Mouse (Mus musculus): ENCODE results near the gene Ric8b.
A peak's percentile ranks its signal among the peaks of the same experiment; 100 is the strongest.

Ric8b gene

DNA sequence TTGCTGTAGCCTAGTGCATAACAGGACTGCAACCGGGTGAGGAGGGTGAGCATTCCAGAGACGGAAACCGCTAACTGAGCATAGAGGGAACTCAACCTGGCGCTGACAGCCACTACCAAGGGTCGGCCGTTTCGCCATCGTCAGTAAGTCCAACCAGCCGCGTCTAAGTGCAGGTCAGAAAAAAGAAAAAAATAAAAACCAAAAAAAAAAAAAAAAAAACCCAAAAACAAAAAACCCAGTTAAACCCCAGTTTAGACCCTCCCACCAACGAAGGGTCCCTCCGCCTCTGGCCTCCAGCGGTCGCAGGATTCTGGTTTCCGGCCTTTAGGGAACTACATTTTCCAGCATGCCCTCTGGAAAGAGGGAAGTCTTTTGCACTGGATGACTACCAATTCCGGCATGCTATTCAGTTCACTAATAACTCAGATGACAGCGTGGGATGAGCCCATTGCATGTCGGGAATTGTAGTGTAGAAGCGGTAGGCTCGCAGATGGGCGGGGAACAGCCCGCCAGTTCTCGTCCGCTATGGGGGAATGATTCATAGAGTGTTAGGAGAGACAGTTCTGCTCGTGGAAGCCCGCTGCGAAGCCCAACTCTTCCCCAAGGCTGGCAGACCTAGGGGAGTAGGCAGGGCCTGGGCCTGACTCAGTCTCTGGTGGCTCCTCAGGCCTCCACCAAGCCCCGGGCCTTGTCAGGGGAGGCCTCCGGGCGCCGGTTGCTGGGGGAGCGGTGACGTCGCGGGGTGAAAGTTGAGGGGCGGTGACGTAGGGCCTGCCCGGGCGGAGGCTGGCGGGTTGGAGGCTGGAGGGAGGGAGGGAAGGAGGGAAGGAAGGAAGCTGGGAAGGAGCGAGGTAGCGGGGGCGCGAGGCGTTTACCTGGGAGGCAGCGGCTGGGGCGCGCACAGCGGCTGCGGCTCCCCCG lies at the start of gene Ric8b:
TSS of gene Ric8b (plus strand) at position 807 of the 921 bp plus-strand sequence.
- DNase-seq (ENCODE audit: low spot score in 2 of 2), result peak; percentile 83 to 88

DNA sequence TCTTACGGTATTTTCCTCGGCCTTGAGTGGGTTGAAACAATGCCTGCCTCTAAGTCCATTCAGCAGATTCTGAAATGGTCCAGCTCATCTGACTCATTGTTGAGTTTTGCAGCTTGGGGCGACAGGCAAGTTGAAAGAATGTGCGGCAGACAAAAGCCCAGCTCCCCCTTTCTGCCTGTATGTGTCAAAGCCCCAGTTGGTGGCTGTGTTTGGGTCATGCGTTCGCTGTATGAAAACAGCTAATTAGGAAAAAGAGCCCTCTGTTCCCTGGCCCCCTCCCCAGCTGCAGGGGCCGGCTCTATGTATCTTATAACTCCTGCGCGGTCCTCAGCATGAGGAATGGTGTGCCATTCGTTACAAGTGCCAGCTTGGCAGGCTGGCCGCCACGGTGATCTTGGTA lies 46.1 kb upstream of the Ric8b start:
- no peak for DNase-seq (ENCODE audit: low spot score in 2 of 2)

DNA sequence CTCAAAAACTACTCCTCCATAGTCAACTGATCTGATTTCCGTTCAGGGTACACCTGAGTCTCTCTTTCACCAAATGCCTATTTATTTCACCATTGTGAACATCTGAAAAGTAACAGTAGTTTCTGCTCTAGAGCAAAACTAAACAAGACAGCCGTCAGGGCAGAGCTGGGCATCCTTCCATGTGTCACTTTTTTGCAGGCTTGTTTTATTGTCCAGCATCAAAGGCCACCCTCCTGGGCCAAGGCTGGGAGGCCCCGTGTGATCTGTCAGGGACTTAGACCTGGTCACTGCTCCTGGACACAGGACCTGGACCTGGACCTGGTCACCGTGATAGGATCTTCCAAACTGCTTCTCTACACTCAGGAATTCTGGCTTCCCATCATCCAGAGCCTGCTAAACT lies 45.5 kb upstream of the Ric8b start:
- DNase-seq (ENCODE audit: low spot score in 2 of 2), result no peak

DNA sequence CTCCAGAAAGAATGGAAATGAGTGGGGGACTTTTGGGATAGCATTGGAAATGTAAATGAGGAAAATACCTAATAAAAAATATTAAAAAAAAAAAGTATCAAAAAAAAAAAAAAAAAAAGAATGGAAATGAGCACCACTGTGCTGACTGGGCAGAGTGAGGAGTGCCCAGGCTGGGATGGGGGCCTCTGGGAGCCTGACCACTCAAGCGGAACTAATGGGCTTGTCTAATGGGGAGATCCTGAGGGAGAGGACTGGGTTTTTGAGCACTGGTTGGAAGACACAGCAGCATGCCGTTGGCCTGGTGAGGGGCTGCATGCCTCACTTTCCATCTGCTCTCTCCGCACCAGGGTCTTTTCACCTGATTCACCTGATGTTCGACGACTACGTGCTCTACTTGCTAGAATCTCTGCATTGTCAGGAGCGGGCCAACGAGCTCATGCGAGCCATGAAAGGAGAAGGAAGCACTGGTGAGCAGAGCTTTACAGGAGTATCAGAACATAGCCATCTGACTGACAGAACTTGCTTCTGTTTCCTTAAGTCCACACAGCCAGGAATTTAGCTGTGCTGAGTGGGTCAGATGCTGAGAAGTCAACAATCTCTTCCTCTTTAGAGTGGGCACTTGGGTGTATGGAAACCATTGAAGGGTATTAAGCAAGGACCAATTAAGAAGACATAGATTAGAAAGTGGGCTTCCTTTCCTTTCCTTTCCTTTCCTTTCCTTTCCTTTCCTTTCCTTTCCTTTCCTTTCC lies 37.4 kb upstream of the Ric8b start:
- DNase-seq (ENCODE audit: low spot score in 2 of 2), result no peak

DNA sequence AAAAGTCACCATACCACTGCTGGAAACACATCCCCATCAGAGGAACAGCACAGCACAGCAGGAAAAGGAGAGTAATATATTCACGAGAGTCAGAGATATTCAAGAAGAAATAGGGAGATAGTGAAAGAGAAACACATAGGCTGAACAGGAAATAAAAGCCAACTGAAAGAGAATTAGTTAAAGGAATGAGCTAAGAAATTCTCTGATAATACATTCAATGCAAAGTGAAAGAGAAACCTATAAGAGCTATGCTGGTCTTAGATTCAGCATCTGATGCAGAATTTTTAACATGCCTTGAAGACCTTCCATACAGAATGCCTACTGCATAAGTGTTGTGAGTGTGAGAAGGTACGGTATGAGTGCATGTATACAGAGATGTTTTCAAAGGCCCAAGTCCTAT lies 34.9 kb upstream of the Ric8b start:
- no peak for DNase-seq (ENCODE audit: low spot score in 2 of 2)

DNA sequence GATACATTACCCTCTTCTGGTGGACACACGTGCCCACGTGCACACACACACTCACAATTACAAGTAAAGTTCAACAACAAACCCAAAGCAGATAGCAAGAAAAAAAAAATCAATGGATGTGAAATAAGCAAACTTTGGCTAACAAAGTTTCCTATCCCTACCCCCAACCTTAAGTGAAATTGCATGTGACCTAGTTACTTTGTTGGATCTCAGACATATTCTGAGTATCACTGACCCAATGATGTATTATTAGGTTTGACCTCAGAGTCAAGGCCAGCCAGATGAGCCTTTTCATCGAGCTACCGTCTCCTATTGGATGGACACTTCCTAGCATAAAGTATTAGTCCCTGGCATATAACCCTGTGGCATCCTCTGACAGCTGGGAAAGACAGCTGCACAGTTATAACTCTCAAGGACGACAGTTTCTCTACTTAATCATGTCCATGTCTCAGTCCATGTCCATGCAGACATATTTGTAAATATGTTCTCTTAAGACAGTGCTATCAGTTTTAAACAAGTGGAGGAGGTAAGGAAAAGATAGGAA lies 32.0 kb upstream of the Ric8b start:
- no peak for DNase-seq (ENCODE audit: low spot score in 2 of 2)

DNA sequence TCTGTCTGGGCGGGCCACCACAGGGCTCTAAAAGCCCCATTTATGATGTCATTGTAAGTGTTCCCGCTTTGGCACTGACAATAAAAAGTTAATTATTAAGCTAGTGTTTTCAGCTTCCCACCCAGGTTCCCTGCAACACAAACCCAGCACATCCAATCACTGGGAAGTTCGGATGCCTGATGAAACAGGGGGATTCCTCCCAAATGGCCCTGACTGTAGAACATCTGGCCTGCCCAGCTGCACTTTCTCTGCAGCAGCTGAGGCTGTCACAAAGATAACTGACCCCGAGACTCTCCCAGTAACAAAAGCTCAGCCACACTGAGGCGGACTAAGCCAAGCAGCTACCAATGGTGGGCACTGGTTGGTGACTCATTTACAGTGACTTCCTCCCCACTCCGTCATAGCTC lies 31.2 kb upstream of the Ric8b start:
- DNase-seq (ENCODE audit: low spot score in 2 of 2), result no peak

DNA sequence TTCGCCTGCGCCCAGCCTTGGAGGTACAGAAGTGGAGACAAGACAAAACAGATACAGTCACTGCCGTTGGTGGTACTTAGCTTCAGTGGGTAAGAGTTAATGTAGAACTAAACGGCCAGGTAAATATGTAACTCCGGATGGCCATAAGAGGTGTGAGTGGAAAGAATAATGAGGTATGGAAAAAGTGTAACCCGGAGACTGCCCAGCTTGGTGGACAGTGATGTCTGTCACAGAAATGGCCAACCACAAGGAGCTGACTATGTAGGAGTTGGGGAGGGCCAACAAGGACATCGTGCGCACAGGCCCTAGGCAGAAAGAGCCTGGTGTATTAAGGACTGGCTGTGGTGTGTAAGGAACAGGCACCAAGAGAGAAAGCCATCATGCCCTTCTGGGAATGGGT lies 30.6 kb upstream of the Ric8b start:
- DNase-seq (ENCODE audit: low spot score in 2 of 2), result no peak

DNA sequence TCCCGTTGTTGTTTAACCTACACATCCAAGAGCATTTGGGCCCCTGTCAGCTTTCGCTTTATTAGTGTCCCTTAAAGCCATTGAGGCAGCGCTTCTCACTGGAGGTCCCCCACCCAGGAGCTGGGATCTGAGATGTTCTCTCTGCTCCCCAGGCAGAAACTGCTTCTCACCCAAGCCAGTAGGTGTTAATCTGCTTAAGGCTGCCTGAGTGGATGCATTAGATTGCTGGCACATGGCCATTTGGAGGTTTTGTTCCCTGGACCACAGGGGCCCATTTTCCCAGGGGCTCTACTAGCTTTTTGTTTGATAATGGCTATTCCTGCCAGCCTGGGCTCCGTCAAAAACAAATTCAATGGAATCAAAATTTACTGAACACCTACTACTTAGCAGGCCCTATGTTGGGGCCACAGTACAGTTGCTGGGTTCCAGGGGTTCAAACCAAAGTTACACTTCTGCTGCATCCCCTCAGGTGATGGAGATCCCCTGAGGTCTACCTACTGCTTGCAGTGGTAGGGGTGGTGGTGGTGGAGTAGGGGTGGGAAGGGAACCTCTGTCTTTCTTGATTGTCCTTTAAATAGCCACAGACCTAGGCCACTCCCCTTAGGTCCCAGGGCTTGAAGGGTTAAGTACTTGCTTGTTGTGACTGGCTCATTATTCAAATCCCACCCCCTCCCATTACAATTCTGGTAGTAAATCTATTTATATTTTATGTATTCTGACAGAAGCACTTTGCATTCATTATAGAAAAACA lies 28.1 kb upstream of the Ric8b start:
- no peak for DNase-seq (ENCODE audit: low spot score in 2 of 2)

DNA sequence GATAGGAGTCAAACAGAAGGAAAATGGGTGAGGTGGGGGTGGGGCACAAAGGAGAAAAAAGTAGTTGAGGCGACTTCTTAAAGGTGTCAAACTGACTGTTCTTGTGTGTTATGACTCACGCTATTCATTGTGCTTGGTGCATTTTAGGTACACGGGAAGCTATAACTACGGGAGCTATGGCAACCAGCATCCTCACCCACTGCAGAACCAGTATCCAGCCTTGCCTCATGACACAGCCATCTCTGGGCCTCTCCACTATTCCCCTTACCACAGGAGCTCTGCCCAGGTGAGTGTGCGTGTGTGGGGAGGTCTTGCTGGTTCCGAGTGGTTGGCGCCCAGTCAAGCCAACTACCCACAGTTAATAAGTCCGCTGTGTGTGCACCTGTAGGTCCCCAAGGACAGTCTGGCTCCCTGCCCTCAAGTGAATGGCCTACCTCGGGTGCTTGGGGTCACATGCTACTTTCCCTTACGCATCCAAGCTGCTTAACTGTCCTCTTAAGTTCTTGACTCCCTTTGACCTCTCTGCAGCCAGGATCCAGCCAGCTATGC lies 21.5 kb upstream of the Ric8b start:
- DNase-seq (ENCODE audit: low spot score in 2 of 2), result no peak

DNA sequence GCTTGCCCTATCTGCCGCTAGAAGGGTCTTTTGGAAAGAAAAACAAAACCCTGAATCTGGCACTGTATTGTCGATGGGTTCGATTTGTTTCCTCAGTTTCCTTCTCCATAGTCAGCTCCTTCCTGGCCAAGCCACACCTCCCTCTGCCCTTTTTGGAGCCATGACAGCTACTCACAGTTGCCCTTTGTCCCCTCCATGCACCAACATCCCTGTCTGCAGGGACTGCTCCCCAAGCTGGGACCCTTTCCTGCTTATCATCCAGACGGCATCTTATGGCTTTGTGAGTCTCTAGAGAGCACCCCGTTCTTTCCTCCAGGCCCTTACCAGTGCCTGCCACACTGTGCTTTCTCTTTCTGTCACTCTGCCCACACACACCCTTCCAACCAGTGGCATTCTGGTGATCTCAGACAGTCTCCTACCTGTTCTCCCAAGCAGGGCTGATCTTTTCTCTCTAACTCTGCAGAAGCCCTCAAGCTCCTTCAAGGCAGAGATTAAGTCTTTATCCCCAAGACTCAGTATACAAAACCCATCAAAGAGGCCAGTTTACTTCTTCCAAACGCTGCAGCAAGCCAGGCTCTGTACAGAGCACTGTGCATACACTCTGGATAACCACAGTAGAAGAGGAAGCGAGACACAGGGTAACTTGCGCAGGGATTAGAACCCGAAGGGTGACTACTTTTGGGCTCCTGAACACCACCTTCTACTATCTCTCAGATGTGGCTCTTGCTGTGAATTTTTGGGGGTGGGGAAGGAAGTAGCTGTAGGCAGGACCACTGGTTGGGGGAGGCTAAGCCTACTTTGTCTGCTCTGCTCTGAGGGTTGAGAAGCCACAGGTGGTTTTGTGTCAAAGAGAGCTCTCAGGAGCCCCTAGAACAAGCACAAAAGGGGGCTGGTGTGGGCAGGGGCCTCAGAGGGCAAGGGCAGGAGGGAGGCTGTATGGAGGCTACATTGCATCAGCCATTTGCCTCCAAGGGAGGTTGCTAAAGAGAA lies 20.2 kb upstream of the Ric8b start:
- no peak for DNase-seq (ENCODE audit: low spot score in 2 of 2)

DNA sequence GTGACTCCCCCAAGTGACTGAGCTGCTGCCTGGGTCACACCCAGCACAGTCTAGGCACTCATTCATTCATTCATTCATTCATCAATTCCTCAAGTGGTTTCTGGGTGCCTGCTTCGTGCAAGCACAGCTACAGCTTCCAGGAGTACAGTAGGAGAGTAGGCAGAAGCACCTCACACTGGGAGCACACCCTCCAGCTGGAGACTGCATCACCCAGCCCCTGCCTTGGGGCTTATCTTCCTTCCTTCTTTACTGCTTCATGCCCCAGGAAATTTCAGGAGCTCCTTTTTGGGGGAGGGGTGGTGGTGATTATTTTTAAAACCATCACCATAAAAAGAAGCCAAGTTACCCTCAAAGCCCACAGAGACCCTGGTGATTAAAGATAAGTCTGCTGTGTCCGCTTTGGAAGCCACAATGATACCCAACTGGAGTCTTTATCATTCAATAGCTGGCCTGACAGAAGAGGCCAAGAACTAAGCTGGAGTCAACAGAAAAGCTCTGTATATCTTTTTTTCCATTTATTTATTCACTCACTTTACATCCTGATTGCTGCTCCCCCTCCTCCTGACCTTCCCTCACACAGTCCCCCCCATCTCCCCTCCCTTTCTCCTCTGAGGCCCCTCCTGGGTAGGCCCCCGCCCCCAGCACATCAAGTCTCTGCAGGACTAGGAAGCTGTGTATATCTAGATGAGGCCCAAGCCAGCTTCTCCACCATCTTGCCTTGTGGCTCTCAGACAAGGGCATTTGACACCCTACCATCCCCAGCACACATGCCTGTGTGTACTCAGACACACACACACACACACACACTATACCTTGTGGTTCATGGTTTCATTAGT lies 19.1 kb upstream of the Ric8b start:
- no peak for DNase-seq (ENCODE audit: low spot score in 2 of 2)

DNA sequence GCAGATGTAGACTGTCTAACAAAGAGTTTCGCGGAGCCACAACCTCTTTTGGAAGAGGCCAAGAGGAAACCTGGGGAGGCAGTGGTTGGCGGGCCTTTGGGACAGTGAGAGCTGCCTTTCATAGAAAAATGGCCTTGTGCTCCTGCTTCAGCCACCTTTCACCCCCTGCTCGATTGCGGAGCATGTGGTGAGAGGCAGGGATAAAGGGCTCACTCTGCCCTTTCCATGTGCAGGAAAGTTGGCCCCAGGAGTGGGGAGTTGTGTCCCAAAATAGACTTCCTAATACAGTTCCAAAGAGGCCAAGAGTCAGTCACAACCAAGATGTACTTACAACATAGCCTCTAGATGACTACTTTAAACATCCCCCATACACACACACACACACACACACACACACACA lies 15.7 kb upstream of the Ric8b start:
- DNase-seq (ENCODE audit: low spot score in 2 of 2), result no peak

DNA sequence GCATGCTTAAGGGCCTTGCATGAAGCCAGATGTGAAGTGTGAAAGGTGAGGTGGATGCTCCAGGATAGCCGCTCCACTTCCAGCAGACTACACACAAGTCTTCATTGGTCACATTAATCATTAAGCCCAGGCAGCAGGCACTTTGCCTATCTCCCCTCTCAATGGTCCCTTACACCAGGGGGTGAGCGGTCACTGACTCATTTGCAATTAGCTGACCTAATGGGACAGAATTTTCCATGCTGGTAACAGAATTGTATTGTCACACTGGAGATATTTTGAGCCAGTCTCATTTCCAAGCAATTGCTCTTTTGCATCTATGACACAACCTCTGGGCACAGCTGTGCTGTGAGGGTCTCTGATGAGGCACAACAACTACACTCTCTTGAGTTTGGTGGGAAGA lies 15.2 kb upstream of the Ric8b start:
- no peak for DNase-seq (ENCODE audit: low spot score in 2 of 2)

DNA sequence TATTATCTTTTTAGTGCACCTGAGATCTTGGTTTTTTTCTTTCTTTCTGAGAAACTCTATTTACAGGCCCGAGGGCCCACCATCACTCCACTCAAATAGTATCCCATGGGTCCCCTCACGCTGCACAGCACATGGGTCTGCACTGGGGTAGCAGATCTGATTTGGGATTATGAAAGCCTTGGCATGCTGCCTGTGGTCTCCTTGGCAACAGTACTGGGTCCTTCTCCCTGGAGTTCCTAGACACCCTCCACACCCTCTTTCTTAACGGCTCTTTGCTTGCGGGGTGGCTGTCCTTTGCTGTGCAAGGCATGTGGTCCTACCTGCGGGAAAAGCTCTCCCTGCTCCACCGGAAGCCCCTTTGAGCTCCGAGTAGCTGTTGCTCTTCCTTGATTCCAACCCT lies 14.1 kb upstream of the Ric8b start:
- no peak for DNase-seq (ENCODE audit: low spot score in 2 of 2)

DNA sequence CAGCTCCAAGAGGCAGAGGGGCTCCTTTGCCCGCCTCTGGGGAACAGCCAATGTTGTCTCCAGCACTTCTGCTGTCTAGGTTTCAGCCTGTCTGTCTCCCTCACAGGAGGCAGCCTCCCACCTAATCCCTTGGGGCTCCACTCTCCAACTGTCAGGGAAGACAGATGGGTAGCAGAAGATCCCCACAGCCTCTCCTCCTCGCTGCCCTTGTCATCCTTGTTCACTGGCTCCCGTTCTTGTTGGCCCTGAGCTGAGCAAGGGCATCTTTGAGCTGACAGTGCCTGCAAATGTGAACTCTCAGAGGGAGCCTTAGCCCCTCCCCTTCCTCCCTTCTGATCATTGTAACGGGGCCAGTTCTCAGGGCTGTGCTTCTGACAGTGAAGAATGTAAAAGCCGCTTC lies 13.7 kb upstream of the Ric8b start:
- no peak for DNase-seq (ENCODE audit: low spot score in 2 of 2)

DNA sequence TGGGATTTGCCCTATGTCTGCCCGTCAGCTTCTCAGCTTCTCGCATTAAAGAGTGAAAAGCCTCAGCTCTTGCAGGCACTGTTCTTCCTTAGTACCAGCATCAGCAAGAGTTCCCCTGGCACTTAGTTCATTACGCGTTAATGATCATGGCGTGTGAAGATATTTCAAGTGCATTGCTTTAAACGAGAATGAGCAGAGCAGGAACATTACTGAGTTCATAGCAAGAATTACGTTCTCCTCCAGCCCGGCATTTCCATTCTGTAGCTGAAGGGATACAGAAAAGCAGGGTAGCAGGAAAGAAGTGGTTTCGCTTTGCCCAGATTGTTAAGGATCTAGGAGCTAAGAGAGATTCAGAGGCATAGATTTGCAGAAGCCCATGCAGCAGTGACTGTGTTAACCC lies 10.5 kb upstream of the Ric8b start:
- DNase-seq (ENCODE audit: low spot score in 2 of 2), result no peak

DNA sequence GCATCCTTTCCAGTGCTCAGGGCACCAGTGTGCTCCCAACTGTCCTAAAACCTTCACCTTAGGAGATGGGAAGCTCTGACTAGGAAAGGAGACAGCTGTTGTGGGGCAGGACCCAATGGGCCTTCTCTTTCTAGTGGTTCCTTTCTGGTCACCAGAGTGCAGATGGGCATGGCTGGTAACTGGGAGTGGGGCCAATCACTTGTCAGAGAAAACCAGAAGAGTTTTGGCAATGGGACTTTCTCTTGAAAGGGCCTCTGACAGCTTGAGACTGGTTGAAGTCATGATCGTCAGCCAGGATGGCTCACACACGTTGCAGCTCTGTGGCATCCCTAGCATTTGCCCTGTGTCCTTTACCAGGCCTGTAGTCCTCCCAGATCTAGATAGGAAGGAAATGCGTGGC lies 9.4 kb upstream of the Ric8b start:
- DNase-seq (ENCODE audit: low spot score in 2 of 2), result no peak

DNA sequence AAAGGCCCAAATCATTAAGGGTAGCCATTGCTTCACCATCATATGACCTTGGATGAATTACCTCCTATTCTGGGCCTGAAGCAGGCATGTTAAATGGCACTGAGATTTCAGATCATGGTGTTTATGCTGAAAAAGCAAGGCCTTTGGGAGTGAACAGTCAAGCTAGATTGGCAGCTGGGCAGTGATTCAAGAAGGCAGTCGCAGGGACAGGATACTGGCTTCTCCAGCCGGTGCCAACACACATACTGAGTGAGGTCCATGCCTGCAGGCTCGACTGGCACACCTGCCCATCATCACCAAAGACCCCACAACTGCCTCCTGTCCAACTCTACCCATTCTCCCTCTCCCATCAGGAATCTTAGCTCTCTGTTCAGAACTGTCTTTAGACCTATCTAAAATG lies 8.9 kb upstream of the Ric8b start:
- DNase-seq (ENCODE audit: low spot score in 2 of 2), result no peak

Data from spleen, postnatal 14 days (tissue).